Mouse (Mus musculus) right cerebral cortex, postnatal 10 days (tissue): Measurements from ENCODE around the gene AL731706.1.

ENCODE experiments used
- DNase-seq, 2 experiments: peaks; one replicate each; pipeline ENCODE4 v3.0.0; 2021; ENCODE audit warnings: low spot score in 2 of 2

AL731706.1 gene

DNA sequence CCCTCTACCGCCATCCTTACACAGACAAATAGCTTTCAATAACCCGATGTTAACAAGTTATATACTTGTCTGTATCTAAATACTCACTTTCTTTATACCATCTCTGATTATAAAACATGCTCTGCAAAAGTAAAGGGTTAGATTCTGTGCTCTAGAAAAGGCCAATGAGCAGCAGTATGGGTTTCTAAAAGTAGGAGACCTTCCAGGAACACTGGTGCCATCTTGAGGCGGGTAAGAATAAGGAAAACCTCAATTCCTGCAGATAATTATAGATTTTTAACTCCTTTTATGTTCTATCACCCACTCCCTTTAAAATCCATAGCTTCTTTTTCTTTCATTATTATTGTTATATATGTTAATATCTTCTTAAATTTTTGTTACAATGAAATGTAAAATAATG is 55.3 kb downstream of the AL731706.1 start:
- peak in 1 of 2 experiments; percentile 33 for DNase-seq

DNA sequence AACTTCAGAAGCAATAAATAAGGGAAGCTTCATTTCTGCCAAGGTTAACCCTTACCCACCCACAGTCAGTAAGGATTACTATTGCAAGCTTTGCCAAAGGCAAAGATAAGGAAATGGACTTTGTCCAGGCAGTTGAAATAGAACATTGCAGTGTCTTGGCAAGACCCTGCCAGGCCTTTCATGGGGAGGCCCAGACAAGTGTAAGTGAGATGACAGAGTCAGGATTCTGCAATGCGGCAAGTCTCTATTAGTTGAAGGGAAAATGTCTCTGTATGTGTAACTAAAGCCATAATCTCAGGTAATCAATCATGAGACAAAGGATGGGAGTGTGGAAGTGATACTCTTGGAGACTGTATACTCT is 56.5 kb downstream of the AL731706.1 start:
- DNase-seq, result no peak

DNA sequence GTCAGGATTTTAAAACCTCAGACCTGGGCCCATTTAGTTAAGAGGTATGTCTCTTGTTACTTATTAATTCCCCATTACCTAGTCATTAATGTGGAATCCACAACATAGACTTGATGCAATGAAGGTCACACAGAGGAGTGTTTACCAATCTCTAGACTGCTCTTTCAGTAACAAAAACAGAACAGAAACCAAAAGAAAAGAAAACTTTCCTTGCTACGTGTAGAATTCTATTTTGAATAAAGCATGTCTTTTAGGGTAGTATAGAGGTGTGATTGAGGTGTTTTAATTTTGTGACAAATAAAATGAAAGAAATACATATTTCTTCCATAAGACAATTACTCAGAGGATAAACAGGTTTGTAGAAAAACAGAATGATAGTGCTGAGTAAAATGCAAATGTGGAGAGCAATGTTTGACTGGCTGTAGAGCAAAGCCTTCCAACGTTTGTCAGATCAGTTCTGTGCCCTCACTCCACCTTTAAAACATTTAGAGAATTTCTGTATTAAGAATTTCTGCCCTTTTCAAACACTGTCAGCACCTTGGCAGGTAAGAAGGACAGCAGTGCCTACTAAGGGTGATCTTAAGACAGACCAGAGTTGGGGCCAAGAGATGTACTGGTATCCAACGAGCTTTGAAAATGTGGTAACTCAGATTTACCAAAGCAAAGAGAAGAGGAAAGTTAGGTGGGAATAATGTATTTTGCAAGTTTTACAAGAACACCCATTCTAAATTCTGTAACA is 57.0 kb downstream of the AL731706.1 start:
- DNase-seq, result no peak

DNA sequence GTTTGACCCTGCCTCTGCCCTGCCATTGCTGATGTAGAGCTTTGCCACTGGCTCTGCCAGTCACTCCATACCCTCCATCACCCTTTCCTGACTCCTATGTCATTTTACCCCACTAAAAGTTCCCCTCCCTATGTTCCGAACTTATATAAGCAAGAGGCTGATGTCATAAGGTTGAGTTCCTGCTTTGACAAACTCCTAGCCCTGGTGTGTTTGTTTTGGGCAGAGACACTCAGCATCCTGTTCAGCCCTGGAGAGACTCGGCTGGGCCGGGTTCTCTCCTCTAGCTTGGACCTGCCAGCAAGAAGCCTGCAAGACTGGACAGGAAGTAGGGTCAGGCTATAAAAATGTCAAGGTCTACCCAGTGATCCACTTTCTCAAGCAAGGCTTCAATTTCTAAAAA is 58.3 kb downstream of the AL731706.1 start:
- DNase-seq, result no peak
